Mouse (Mus musculus): ENCODE measurements around the gene Hs6st1. TPM values are rescaled to one million over a fixed set of nuclear protein-coding genes. Genes with fewer than 3 reads are reported as not detected.
"Not testable (repeated sequence)": the region's sequence is repeated elsewhere in the genome, so short reads cannot be mapped to it uniquely, and the experiment has no call there.

Hs6st1 gene
- 56.5 and 66.0 TPM in 2 replicates for polyA plus RNA-seq (2012; rRNA removed)

- DNase-seq (ENCODE audit: low read depth in 1 of 2, low spot score in 2 of 2): peak; percentile 79 to 92
- TF ChIP-seq POLR2A (IDR thresholded peaks at IDR 0.05; ENCODE audit: low read depth, low read length): peak; percentile 60
- no peak for TF ChIP-seq CTCF (IDR thresholded peaks at IDR 0.05; ENCODE audit: extremely low read depth, insufficient read depth, insufficient read length, insufficient replicate concordance)
- Histone ChIP-seq H3K4me3 (ENCODE audit: extremely low read depth, insufficient read depth, insufficient read length) (peak within 1 kb of the TSS; percentile 76), H3K27ac (ENCODE audit: insufficient read depth, low read length) (peak within 1 kb of the TSS; percentile 71), H3K27me3 (ENCODE audit: control insufficient read depth, insufficient read depth, low read length) (no peaks in the 10 kb centered on the region), H3K36me3 (ENCODE audit: control insufficient read depth, insufficient read depth, low read length) (no peaks in the 10 kb centered on the region), H3K4me1 (ENCODE audit: control insufficient read depth, insufficient read depth, insufficient read length) (peaks cover 23% of the 10 kb centered on the region; the same call in 1 of the 2 replicates)
- 1% methylated on average over 55 of the region's 55 CpGs for WGBS
Measured at GRCm38 (mm10) chr1:36068076-36068475, at the start of gene Hs6st1. Hs6st1 (plus strand) TSS chr1:36068400.

DNA sequence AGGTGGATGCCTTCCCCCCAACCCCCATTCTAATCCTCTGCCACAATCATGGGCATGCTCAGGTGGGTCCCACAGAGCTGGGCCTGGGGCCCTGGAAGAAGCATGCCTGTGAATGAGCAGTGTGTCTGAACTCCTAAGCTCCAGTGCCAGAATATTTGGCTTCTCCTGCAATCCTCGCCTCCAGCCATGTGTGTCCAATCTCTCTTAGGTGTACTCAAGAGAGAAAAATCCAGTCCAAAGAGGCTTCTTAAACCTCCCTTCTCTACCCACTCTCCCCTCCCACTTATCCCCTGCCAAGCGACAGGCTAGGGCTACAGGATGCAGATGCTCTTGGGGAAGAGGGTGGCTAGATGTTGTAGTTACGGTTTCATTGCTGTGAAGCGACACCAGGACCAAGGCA is 49.6 kb upstream of the Hs6st1 start:
- no peaks in the 10 kb centered on the region for H3K27me3 ChIP-seq (ENCODE audit: control insufficient read depth, insufficient read depth, low read length)
- TF ChIP-seq POLR2A (IDR thresholded peaks at IDR 0.05; ENCODE audit: low read depth, low read length): no peak
- TF ChIP-seq CTCF (IDR thresholded peaks at IDR 0.05; ENCODE audit: extremely low read depth, insufficient read depth, insufficient read length, insufficient replicate concordance): no peak
- 92% methylated on average over 4 of the region's 4 CpGs for WGBS
- no peak overlapping the region for H3K27ac ChIP-seq (ENCODE audit: insufficient read depth, low read length)
- H3K4me1 ChIP-seq (ENCODE audit: control insufficient read depth, insufficient read depth, insufficient read length): no peaks in the 10 kb centered on the region
- H3K4me3 ChIP-seq (ENCODE audit: extremely low read depth, insufficient read depth, insufficient read length): no peak overlapping the region
- DNase-seq (ENCODE audit: low read depth in 1 of 2, low spot score in 2 of 2): no peak
- no peaks in the 10 kb centered on the region for H3K36me3 ChIP-seq (ENCODE audit: control insufficient read depth, insufficient read depth, low read length)

GRCm38 (mm10) chr1:36019161-36019560 is 49.0 kb upstream of the Hs6st1 start:
- WGBS: 94% methylated on average over 2 of the region's 2 CpGs
- Histone ChIP-seq H3K4me1 (ENCODE audit: control insufficient read depth, insufficient read depth, insufficient read length) (no peaks in the 10 kb centered on the region), H3K27me3 (ENCODE audit: control insufficient read depth, insufficient read depth, low read length) (no peaks in the 10 kb centered on the region), H3K36me3 (ENCODE audit: control insufficient read depth, insufficient read depth, low read length) (no peaks in the 10 kb centered on the region), H3K27ac (ENCODE audit: insufficient read depth, low read length) (no peak overlapping the region), H3K4me3 (ENCODE audit: extremely low read depth, insufficient read depth, insufficient read length) (no peak overlapping the region)
- TF ChIP-seq CTCF (IDR thresholded peaks at IDR 0.05; ENCODE audit: extremely low read depth, insufficient read depth, insufficient read length, insufficient replicate concordance) (no peak), POLR2A (IDR thresholded peaks at IDR 0.05; ENCODE audit: low read depth, low read length) (no peak)
- no peak for DNase-seq (ENCODE audit: low read depth in 1 of 2, low spot score in 2 of 2)

GRCm38 (mm10) chr1:36020315-36020714 is 47.9 kb upstream of the Hs6st1 start:
- no peak for DNase-seq (ENCODE audit: low read depth in 1 of 2, low spot score in 2 of 2)
- Histone ChIP-seq H3K36me3 (ENCODE audit: control insufficient read depth, insufficient read depth, low read length) (no peaks in the 10 kb centered on the region), H3K27ac (ENCODE audit: insufficient read depth, low read length) (no peak overlapping the region), H3K4me3 (ENCODE audit: extremely low read depth, insufficient read depth, insufficient read length) (no peak overlapping the region), H3K4me1 (ENCODE audit: control insufficient read depth, insufficient read depth, insufficient read length) (no peaks in the 10 kb centered on the region), H3K27me3 (ENCODE audit: control insufficient read depth, insufficient read depth, low read length) (no peaks in the 10 kb centered on the region)
- TF ChIP-seq CTCF (IDR thresholded peaks at IDR 0.05; ENCODE audit: extremely low read depth, insufficient read depth, insufficient read length, insufficient replicate concordance) (no peak), POLR2A (IDR thresholded peaks at IDR 0.05; ENCODE audit: low read depth, low read length) (no peak)
- 85% methylated on average over 4 of the region's 4 CpGs for WGBS

DNA sequence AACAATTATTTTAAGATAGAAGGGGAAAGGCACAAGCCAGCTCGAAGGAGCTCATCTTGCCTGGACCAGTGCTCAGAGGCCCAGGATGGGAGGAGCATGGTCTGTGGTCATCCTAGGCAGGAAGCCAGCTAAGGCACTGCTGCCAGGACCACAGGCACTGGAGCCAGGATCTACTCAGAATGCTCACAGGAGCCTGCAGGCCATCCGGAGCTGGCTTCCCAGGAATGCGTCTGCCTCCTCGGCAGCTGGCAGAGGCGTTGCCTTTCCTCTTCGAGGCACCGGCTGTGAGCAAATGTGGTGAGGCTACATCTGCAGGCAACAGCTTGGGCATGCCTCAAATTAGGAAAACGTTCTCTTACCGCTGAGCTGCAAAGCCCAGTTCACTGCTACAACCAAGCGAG is 37.8 kb upstream of the Hs6st1 start:
- TF ChIP-seq CTCF (IDR thresholded peaks at IDR 0.05; ENCODE audit: extremely low read depth, insufficient read depth, insufficient read length, insufficient replicate concordance): no peak
- TF ChIP-seq POLR2A (IDR thresholded peaks at IDR 0.05; ENCODE audit: low read depth, low read length): no peak
- no peak overlapping the region for H3K27ac ChIP-seq (ENCODE audit: insufficient read depth, low read length)
- H3K36me3 ChIP-seq (ENCODE audit: control insufficient read depth, insufficient read depth, low read length): no peaks in the 10 kb centered on the region
- WGBS: 73% methylated on average over 10 of the region's 10 CpGs
- no peak for DNase-seq (ENCODE audit: low read depth in 1 of 2, low spot score in 2 of 2)
- H3K27me3 ChIP-seq (ENCODE audit: control insufficient read depth, insufficient read depth, low read length): no peaks in the 10 kb centered on the region
- no peaks in the 10 kb centered on the region for H3K4me1 ChIP-seq (ENCODE audit: control insufficient read depth, insufficient read depth, insufficient read length)
- H3K4me3 ChIP-seq (ENCODE audit: extremely low read depth, insufficient read depth, insufficient read length): no peak overlapping the region

GRCm38 (mm10) chr1:36038769-36039168 is 29.4 kb upstream of the Hs6st1 start:
- TF ChIP-seq POLR2A (IDR thresholded peaks at IDR 0.05; ENCODE audit: low read depth, low read length) (no peak), CTCF (IDR thresholded peaks at IDR 0.05; ENCODE audit: extremely low read depth, insufficient read depth, insufficient read length, insufficient replicate concordance) (no peak)
- H3K4me1 ChIP-seq (ENCODE audit: control insufficient read depth, insufficient read depth, insufficient read length): no peaks in the 10 kb centered on the region
- DNase-seq (ENCODE audit: low read depth in 1 of 2, low spot score in 2 of 2): no peak
- H3K4me3 ChIP-seq (ENCODE audit: extremely low read depth, insufficient read depth, insufficient read length): no peak overlapping the region
- no peaks in the 10 kb centered on the region for H3K27me3 ChIP-seq (ENCODE audit: control insufficient read depth, insufficient read depth, low read length)
- H3K36me3 ChIP-seq (ENCODE audit: control insufficient read depth, insufficient read depth, low read length): no peaks in the 10 kb centered on the region
- 74% methylated on average over 8 of the region's 8 CpGs for WGBS
- H3K27ac ChIP-seq (ENCODE audit: insufficient read depth, low read length): no peak overlapping the region

- no peak for TF ChIP-seq CTCF (IDR thresholded peaks at IDR 0.05; ENCODE audit: extremely low read depth, insufficient read depth, insufficient read length, insufficient replicate concordance)
- TF ChIP-seq POLR2A (IDR thresholded peaks at IDR 0.05; ENCODE audit: low read depth, low read length): no peak
- Histone ChIP-seq H3K27me3 (ENCODE audit: control insufficient read depth, insufficient read depth, low read length) (no peaks in the 10 kb centered on the region), H3K36me3 (ENCODE audit: control insufficient read depth, insufficient read depth, low read length) (no peaks in the 10 kb centered on the region), H3K4me3 (ENCODE audit: extremely low read depth, insufficient read depth, insufficient read length) (no peak overlapping the region), H3K27ac (ENCODE audit: insufficient read depth, low read length) (no peak overlapping the region), H3K4me1 (ENCODE audit: control insufficient read depth, insufficient read depth, insufficient read length) (no peaks in the 10 kb centered on the region)
- DNase-seq (ENCODE audit: low read depth in 1 of 2, low spot score in 2 of 2): no peak
- WGBS: 84% methylated on average over 3 of the region's 3 CpGs
Measured at GRCm38 (mm10) chr1:36042072-36042471, 26.1 kb upstream of the Hs6st1 start.

GRCm38 (mm10) chr1:36043793-36044192 is 24.4 kb upstream of the Hs6st1 start:
- not testable (repeated sequence) for H3K27ac ChIP-seq (ENCODE audit: insufficient read depth, low read length); H3K27me3 ChIP-seq (ENCODE audit: control insufficient read depth, insufficient read depth, low read length); DNase-seq (ENCODE audit: low read depth in 1 of 2, low spot score in 2 of 2); H3K36me3 ChIP-seq (ENCODE audit: control insufficient read depth, insufficient read depth, low read length); H3K4me1 ChIP-seq (ENCODE audit: control insufficient read depth, insufficient read depth, insufficient read length); H3K4me3 ChIP-seq (ENCODE audit: extremely low read depth, insufficient read depth, insufficient read length)
- WGBS: 95% methylated on average over 5 of the region's 5 CpGs

All from spleen, adult 2 months (tissue).